Mouse (Mus musculus) right cerebral cortex, postnatal 14 days (tissue): ENCODE results near the gene Sos1.

Source experiments
- DNase-seq: peaks from one replicate; pipeline ENCODE4 v3.0.0; 2022

Gene Sos1

GRCm38 (mm10) chr17:80480031-80480854 lies at the start of gene Sos1:
Gene Sos1, minus strand, starts transcription at chr17:80480453.
- DNase-seq = peak; percentile 96

GRCm38 (mm10) chr17:80523231-80523630 lies 43.0 kb upstream of the Sos1 start:
- DNase-seq = no peak

GRCm38 (mm10) chr17:80522229-80522556 lies 41.9 kb upstream of the Sos1 start:
- DNase-seq = no peak

GRCm38 (mm10) chr17:80521521-80522228 lies 41.4 kb upstream of the Sos1 start:
- no peak for DNase-seq

GRCm38 (mm10) chr17:80520537-80520936 lies 40.3 kb upstream of the Sos1 start:
- no peak for DNase-seq

- DNase-seq = no peak
These were observed 38.6 kb upstream of the Sos1 start for GRCm38 (mm10) chr17:80518811-80519210.

GRCm38 (mm10) chr17:80517244-80517643 lies 37.0 kb upstream of the Sos1 start:
- DNase-seq = no peak

GRCm38 (mm10) chr17:80515956-80516355 lies 35.7 kb upstream of the Sos1 start:
- no peak for DNase-seq

- DNase-seq = no peak
These were observed 35.3 kb upstream of the Sos1 start for GRCm38 (mm10) chr17:80515513-80515912.

GRCm38 (mm10) chr17:80513766-80514165 lies 33.5 kb upstream of the Sos1 start:
- DNase-seq = no peak

- DNase-seq = no peak
These were observed 30.2 kb upstream of the Sos1 start for GRCm38 (mm10) chr17:80510459-80510855.

- no peak for DNase-seq
These were observed 29.5 kb upstream of the Sos1 start for GRCm38 (mm10) chr17:80509494-80510458.

- DNase-seq = no peak
These were observed 25.5 kb upstream of the Sos1 start for GRCm38 (mm10) chr17:80505766-80506165.

- DNase-seq = no peak
These were observed 25.1 kb upstream of the Sos1 start for GRCm38 (mm10) chr17:80505342-80505741.

- DNase-seq = no peak
These were observed 21.5 kb upstream of the Sos1 start for GRCm38 (mm10) chr17:80501805-80502172.

- DNase-seq = no peak
These were observed 21.0 kb upstream of the Sos1 start for GRCm38 (mm10) chr17:80501037-80501804.

GRCm38 (mm10) chr17:80500025-80500424 lies 19.8 kb upstream of the Sos1 start:
- no peak for DNase-seq

GRCm38 (mm10) chr17:80498600-80499268 lies 18.5 kb upstream of the Sos1 start:
- DNase-seq = no peak

- no peak for DNase-seq
These were observed 16.9 kb upstream of the Sos1 start for GRCm38 (mm10) chr17:80497183-80497601.

GRCm38 (mm10) chr17:80496607-80497170 lies 16.4 kb upstream of the Sos1 start:
- no peak for DNase-seq

GRCm38 (mm10) chr17:80496185-80496584 lies 15.9 kb upstream of the Sos1 start:
- no peak for DNase-seq
